Mouse (Mus musculus) naive thymus-derived CD4-positive, alpha-beta T cell, adult 2 months (primary cell): ENCODE data around the gene Pcsk6.
"Not testable (repeated sequence)": the region's sequence is repeated elsewhere in the genome, so short reads cannot be mapped to it uniquely, and the experiment has no call there.

ENCODE experiments used
- DNase-seq: peaks from one replicate; pipeline ENCODE4 v3.0.0-alpha.2; 2011; ENCODE audit warnings: low read depth

The Pcsk6 gene

DNA sequence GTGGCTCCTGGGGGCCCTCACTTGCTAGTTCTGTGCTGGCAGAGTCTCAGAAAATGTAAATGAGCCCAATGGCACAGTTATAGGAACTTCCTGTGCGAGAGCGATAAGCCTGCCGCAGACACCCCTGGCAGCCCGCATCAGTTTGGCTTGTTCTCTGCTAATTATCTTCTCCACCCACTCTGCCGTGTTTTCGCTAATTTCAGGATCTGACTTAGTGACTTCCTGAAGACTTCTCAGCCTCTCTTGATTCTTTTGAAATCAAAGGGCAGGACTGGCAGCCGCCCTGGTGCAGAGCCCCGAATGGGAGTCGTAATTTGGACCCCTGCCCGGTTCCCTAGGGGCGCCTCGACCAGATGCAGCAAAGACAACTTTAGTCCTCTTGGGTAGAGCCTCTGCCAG lies 19.8 kb downstream of the Pcsk6 start:
- DNase-seq, result no peak

DNA sequence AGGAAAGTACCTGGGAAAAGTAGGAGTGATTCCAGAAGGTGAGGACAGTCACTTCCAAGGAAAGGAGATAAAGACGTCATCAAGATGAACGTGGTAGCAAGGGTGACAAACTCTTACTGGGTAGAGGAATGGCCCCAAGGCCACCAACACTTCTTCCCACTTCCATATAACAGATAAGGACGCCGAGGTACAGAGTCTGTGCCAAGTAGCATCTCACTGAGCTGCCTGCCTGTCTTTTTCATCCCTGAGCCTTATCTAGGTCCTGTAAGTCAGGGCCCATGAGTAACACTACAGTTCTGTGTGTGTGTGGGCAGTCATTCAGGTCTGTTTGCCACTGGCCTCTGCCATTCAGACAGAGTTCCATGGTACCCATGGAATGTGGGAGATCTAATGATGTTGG lies 23.4 kb downstream of the Pcsk6 start:
- DNase-seq, result no peak

DNA sequence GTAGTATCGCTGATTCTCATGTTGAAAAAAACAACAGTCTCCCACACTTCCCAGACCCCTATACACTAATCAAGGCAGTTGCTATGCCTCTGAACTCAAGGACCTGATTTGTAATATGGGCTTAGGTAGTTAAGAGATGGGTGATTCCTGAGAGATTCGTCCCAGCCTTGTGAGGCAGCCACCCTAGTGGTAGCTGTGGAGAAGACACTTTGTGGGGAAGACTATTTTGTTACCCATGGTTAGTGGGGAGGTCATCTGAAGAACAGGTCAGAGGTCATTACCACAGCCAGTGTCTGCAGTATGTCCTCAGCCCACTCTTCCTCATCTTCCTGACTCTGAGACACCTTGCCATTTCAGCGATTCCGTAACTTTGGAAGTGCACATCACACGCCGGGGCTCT lies 24.3 kb downstream of the Pcsk6 start:
- DNase-seq, result no peak

DNA sequence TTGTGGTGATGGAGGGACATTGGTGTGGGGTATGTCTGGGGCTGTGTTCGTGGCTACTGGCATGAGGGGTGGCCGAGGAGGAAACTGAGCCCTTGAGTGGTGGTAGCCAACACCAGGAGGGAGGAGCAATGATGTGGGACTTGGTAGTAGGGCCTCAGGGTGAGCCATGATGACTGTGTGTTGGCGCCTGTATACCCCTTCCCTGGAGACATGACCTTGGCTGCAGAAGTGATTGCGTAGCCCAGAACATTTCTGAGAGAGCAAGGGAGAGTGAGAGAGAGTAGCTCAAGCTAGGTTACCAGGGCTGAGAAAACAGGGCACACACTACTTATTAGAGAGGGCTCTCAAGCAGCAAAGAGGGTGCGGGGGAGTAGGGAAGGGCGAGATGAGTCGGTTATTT lies 30.3 kb downstream of the Pcsk6 start:
- DNase-seq, result no peak

DNA sequence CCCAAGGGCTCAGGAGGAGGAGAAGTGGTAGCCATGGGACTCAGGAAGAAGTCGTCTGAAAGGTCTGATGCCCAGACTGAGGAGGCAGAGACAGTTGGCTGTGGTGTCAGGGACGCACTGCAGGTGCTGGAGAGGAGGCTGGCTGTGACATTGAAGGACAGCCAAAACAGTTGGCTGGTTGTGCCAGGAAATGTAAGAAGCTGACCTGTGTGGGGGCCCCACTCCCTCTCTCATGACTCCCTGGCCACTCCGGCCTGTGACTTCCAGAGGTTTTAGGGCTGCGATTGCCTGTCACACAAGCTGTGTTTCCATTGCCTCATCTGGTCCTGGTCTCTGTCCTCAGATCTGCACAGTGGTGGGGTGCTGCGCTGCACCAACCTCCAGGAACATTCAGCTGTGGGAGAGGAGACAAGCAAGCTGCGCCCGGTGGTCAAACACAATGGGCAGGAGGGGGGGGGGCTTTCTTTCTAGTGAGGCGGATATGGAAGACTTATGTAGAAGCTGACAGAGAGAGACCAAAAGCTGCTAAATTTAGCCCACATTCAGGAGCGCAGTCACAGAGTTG lies 30.8 kb downstream of the Pcsk6 start:
- DNase-seq, result no peak

DNA sequence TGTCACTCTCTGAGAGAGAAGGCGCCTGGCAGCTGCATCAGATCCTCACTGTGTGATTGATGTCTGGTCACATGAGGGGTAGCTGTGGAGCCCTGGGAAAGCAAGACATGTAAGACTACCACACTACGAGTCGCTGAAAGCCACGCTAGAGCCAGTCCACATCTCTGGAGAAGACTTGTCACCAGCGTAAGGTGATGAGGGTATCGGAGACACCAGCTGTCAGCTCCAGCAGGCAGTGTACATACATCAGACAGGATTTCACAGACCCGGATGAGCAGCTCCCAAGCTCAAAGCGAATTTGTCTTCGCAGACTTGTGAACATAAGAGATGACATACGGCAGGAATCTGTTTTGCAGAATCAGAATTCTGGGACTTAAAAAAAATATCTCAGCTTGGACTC lies 32.0 kb downstream of the Pcsk6 start:
- DNase-seq, result no peak

DNA sequence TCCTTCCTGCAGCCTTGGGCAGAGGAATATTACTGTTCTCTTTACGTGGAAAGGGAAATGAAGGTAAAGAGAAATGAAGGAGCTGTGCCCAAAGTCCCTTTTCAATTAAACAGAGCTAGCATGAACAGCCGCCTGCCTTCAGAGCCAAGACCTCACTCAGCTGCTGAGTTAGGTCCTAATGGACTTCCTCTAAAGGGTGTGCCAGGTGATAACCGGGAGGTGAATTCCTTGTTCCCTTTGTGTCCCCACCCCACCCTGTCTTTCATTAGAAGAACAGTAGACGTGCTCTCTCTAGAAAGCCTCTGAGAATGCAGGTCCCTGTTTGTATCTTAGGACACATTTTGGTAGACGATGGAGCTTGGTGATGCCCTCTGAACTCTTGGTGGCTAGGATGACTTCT lies 33.7 kb downstream of the Pcsk6 start:
- DNase-seq, result no peak

DNA sequence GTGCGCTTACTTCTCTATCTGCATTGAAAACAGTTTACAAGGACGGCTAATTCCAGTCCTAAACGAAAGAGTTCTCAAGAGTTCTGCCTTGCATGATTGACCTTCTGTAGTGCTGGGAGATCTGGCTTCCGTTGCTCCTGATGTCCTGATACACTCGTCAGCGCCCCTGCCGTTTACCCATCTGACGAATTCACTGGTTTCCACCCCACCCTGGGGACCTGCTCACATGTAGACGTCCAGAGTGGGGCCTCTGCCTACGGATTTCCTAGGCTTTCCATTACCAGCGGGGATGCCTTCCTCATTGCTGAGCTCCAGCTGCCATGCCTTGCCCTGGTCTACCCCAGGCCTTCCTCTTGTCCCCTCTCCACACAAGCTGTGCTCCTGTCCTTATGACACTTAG lies 39.7 kb downstream of the Pcsk6 start:
- no peak for DNase-seq

DNA sequence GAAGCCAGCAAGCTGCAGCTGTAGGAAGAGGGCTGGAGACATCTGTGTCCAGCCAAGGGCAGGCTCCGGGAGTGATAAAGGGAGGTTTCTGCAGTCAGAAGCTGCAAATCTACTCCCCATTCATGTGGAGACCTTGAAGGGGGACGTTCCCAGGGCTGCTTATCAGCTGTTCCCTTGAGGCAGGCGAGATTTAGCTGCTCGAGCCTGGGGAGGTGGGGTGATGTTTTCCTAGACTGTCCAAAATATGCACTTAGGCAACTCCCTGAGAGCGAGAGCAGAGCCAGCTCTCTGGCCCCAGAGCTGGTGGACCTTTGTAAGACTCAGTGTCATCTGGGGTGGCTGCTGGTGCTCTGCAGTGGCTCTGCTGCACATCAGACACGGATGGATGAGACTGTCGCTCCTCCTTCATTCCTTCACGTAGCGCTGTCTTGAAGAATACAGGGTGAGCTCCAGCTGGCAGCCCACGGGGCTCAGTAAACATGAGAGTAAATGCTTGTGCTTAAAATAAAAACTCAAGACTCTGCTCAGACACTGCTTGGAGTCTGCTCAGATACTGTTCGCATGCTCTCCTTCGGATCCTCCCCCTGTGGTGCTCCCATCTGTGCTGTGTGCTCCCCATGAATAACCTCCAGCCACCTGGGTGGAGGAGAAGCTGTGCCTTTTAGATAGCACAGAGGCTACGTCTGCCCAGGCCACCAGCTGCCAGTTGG lies 41.1 kb downstream of the Pcsk6 start:
- DNase-seq, result no peak

DNA sequence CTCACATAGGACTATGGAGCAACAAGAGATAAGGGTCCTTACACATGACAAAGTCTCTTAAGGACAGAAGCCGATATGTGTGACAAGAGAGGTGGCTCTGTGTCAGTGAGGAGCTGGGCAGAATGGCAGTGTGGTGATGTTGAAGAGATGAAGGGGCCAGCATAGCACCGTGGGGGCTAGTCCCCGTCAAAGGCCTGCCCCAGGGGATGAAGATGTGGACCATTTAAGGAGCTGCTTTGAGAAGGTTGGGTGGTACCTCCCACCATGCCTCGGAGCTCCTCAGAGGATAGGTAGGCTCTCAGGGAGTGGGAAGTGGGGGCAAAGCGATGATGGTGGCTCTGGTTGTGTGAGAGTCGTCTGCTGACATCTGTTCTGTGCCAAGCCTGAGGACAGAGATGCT lies 41.9 kb downstream of the Pcsk6 start:
- no peak for DNase-seq

DNA sequence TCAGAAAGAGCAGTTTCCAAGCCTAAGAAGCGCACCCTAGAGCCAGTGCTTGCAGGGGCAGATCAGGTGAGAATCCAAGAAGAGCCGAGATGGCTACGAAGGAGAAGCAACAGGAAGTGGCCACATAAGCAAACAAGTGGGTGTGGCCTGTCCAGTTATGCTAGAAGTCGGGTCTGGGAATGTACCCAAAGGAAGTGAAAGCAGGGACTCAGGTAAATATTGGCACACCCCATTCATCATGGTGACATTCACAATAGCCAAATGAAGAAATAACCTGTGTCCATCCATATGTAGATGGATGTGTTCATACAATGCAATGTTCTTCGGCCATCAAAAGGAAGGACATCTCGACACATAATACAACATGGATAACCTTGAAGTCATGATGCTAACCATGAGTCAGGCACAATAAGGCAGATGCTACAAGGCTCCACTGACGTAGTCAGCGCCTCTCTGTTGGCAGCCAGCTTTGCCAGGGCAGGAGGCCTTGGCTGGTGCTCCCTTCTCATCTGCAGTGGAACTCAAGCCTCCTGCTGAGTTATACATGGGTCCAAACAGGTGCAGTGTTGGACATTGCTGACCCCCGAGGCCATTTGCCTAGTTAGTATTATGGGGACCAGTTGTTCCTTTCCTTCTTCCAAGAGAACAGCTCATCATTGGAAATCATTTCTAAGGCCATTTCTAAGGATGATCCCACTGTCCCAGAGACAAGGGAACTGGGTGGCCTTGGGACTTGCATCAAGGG lies 45.2 kb downstream of the Pcsk6 start:
- no peak for DNase-seq

DNA sequence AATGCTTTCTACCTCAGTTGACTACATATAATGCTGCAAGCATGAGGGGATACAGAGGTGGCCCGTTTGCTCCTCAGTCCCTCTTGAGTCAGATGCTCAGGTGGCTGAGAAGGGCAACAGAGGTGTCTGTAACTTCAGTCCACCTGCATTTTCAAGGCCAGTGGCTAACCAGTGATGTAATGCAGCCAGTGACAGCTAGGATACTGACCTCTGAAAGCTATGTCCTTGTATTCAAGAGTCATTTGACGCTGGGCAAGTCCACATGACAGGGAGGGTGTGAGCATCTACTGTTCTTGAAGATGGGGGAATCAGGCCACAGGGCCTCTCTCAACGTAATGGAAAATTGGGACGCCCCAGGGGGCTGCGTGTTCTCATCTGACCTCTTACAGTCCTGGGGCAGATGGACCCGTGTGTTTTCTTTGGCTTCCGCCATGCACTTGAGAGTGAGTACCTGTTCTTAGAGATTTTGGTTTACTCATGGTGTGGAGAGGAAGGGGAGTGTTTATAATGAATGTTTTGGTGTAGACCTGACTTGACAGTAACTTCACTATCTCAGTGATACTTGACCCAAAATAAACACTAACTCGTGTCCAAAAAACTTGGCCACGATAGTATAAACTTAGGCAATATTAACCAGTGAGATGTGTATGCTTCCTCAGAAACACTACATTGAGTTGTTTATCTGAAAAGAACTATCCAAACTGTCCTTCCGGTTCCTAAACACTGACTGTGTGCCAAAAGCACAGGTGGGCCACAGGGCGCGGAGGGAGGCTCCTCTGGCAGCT lies 48.0 kb downstream of the Pcsk6 start:
- no peak for DNase-seq

DNA sequence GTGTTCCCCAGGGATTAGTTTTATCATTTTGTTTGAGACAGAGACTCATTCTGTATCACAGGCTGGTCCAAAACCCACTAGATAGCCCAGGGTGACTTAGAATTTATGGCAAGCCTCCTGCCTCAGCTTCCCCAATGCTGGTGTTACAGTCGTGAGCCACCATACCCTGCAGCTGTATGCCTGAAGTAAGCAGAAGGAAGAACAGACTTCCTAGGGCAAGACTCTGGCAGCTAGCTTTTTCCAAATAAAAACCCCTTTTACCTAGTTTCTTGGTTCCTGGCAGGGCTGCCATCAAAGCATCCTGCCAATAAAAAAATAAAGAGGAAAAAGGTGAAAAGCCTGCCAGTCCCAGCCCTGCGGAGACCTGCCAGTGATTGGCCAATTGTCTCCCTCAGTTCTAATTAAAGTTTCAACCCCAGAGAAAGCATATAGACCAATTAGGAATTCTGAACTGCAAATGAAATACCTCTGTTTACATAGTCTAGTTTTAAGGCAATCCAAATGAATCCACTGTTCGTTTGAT lies 51.6 kb downstream of the Pcsk6 start:
- no peak for DNase-seq

DNA sequence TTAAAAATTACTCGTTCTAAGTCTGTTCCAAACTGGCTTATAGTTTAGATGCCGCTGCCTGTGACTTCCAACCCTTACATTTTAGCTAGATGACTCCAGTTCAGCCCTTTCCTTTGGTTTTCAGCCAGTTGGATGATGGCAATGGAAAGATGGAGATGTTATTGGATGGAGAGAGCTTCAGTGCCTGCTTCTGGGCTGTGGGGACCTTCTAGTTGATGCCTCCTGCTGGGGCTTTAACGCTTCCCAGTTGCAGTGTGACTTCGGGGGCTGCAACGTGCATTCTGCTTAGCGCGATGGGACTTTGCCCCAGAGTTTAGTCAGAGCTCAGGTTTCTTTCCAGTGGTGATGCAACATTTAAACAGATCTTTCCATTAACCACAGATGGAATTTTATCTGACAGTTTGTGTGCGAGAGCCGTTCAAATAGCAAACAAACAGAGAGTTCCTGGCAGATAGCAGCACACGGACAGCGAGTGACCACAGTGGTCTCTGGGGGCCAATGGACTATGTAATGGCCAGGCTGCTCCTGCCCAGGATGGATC lies 53.3 kb downstream of the Pcsk6 start:
- DNase-seq, result no peak

DNA sequence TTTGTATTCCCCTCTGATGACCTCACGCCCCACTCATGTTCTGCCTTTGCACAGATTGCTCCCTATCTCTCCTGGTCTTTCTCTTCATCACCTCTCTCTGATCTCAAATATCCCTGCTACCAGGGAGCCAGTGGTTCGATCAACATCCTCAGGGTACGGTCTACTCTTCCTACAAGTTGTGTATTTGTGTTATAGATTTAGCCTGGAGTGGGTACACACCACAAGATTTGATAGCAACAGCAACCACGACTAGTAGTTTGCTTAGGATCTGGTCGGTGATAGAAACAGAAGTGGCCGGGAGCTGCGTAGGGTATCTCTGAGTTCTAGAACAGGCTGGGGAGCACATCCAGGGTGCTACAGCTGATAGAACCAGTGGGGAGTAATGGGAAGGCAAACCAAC lies 54.3 kb downstream of the Pcsk6 start:
- DNase-seq, result no peak

DNA sequence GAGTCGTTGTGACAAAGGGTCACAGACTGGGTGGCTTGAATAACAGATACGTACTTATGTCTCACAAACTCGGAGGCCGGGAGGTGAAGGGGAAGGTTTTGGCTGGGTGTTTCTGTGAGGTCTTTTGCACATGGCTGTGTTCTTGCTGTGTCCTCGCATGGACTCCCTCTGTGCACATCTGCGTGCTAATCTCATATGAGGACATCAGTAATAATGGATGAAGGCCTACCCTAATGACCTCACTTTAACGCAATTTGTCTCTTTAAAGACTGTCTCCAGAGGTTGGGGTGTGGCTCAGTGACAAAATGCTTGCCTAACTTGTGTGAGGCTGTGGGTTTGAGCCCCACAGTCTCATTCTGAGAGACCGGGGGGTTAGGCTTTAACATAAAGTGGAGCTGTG lies 55.0 kb downstream of the Pcsk6 start:
- DNase-seq, result no peak

DNA sequence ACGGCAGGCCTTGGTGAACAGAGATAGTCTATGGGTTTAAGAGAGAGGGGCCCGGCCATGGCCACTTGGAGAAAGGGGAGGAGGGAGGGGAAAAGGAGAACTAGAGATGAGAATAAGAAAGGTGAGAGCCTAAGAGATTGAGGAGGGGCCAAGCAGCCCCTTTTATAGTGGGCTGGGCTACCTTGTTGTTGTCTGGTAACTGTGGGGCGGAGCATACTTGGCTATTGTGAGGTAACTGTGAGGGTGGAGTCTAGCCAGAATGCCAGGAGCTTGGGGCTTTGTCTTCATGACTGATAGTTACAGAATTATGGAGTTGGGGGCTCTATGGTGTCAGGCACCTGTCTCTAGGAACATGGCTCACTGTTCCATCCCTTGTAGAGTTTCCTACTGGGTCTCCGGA lies 56.9 kb downstream of the Pcsk6 start:
- no peak for DNase-seq

DNA sequence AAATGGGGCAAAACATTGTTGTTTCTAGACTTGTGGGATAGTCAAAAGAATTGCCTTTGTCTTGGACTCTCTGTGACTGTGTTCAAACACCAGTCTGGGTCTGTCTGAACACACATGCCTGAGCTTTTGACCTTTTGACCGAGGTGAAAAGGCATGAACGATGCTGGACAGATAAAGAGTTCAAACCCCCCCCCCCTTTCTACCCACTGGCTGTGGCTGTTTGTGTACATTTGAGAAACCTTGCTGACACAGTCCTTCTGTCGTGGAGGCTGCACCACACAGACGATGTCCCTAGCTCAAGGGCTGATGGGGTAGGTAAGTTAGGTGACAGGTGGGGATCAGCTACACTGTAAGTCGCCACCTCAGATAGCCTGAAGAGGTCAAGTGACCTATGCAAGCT lies 67.9 kb downstream of the Pcsk6 start:
- DNase-seq, result no peak

DNA sequence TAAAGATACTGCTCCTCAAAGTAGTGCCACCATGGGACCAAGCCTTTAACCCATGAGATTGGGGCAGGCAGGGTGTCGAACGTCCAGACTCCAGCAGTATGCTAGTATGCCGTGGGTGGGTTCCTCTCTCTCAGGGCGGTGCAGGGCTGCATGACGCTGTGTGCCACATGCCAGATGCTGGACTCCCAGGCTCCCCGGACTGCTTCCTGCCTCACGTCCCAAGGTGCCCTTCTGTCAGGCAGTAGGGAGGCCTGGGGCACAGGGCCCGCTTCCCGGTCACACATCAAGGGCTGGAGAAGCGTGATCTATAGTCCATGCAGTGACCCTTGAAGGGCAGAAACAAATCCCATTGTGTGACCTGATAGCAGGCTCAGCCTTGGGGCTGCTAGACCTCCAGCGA lies 68.9 kb downstream of the Pcsk6 start:
- DNase-seq, result no peak

DNA sequence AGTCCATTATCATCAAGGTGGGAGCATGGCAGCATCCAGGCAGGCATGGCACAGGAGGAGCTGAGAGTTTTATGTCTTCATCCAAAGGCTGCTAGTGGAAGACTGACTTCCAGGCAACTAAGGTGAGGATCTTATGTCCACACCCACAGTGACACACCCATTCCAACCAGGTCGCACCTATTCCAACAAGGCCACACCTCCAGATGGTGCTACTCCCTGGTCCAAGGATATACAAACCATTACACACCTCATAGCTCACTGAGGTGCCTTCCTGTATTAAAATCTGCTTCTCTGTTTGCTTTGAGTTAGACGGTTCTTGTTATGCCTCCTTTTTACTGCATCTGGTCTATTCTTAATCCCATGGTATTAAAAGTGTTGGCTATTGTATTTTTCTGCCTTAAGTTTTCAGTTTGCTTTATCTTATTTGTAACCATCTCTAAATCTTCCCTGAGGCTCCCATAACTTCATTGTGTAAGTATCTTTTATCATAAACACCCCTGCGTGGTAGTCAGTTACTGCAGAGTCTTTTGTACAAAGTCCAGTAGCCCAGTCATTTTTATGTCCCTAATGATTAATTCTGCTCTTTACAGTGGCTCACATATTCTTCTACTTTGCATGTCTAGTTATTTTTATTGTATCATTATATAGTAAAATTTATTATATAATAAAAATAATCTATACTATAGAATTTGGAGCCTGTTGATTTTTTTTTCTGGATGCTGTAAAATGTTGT lies 72.9 kb downstream of the Pcsk6 start:
- not testable (repeated sequence) for DNase-seq

DNA sequence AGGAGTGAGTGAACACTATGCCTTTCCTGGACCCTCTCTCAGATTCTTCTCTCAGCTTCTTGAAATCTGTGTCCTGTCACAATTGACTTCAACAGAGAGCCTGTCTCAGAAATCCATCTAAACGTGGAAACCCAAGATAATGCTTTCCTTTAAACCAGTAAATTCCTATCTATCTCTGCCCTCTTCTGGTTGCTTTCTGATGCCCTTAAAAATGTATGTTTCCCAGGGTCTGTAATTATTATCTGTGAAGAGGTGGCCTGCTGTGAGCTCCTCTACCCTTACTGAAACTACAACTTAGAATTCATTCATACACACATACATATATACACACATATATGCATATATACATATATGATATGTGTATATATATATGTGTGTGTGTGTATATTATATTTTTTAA lies 73.7 kb downstream of the Pcsk6 start:
- no peak for DNase-seq

DNA sequence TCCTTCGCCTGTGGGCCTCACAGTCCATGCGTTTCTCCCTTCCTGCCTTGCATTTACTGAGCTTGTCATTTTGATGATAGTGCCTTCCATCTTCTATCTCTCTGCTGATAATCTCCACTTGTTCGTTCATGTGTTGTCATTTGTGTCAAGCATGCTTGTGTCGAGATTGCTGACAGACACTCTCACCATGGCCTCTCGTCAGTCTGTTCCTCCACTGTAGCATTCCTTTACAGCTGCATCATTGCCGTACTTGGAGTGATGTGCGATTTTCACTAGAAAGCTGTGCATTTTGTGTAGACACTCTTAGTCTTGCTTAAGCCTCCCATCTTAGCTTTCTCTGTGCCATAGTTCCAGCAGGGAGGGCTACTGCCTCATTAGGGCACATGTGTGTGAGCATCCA lies 79.5 kb downstream of the Pcsk6 start:
- DNase-seq, result no peak
